Mouse (Mus musculus) hindlimb bud, embryonic 11.5 days (tissue): ENCODE measurements around the gene Rad17.

Source experiments
- DNase-seq: peaks from one replicate; pipeline ENCODE4 v3.0.0-alpha.2; 2012; ENCODE audit warnings: low read depth, low spot score; ENCODE audit errors: extremely low spot score

Gene Rad17

GRCm38 (mm10) chr13:100650550-100651438, at the start of gene Rad17, which contains the start of gene Ak6:
Gene Rad17 (minus strand): TSS chr13:100651051.
Gene Ak6 (plus strand): TSS chr13:100650979.
- no peak for DNase-seq

DNA sequence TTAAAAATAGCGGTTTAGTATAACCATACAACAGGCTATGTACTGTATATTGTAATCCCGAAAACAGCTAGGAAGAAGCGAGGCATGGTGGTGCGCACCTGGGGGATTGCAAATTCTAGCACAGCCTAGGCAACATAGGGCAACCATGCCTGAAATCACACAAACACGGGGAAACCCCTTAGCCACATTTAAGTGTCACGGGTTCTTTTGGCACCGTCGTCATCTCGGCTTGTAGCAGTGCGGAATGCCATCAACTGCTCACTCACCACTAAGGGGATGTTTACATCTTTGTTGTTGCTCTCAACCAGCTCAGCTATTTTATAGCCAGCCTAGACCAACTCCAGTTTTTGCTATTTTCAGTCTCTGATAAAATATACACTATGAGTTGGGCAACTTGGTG, 48.0 kb upstream of the Rad17 start:
- DNase-seq = no peak

DNA sequence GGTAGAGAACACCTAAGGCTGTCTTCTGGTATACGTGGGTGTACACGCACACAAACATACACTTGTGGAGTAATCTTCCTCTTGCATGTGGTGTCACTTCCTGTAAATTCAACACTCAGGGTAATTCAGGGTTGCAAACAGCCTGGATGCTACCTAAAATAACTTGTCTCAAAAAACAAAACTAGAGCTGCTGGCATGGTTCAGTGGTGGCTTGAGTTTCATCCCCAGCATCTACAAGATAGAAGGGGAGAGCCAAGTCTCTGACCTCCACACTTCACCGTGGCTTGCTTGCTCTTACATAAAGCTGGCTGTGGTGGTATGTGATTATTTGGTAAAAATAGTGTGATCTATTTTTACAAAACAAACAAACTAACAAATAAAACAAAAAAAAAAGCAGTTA, 46.7 kb upstream of the Rad17 start:
- no peak for DNase-seq

DNA sequence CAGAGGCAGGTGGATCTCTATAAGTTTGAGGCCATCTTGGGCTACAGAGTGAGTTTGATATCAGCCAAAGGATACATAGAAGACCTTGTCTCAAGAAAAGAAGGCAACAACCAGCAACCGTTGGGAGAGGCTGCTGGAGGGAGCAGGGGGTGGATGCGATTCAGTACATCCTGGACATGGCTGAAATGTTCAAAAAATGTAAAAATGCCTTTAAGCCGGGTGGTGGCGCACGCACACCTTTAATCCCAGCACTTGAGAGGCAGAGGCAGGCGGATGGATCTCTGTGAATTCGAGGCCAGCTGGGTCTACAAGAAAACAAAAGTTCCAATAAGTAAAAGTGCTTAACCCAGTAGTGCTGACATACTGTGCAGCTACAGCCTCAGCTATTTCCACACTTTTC, 36.7 kb upstream of the Rad17 start:
- no peak for DNase-seq

GRCm38 (mm10) chr13:100684355-100684754, 33.5 kb upstream of the Rad17 start:
- DNase-seq = no peak

- DNase-seq = no peak
Observed at GRCm38 (mm10) chr13:100682837-100683236, 32.0 kb upstream of the Rad17 start.

GRCm38 (mm10) chr13:100681615-100682014, 30.8 kb upstream of the Rad17 start:
- DNase-seq = no peak

GRCm38 (mm10) chr13:100675936-100676635, 25.2 kb upstream of the Rad17 start:
- no peak for DNase-seq

DNA sequence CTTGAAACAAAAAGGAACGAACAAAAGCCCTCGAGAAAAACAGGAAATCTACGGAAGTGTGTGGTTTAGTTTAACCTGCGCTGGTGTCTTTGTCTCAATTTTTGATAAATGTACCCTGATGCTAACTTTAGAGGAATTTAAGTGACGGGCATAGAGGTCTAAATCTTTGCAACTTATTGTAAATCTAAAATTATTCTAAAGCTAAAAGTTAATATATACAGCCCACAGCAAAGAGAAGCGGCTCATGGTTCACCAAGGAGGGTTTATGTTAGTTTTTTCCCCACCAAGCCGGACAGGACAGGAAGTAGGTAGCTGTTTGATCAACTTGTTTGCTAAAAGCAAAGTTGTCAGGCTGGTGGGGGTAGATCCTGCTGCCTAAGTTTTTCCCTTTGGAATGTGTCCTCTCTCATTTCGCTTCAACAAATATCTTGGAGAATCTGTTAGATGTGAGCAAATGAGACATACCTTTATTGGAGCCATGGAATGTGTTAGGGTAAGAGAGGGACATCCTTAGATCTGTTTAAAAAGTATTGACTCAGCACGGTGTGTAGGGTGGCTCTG, 19.4 kb upstream of the Rad17 start:
- DNase-seq = no peak

GRCm38 (mm10) chr13:100669291-100670022, 18.6 kb upstream of the Rad17 start, which contains the start of gene Ccdc125:
Gene Ccdc125 (plus strand): TSS chr13:100669717.
- DNase-seq = no peak

DNA sequence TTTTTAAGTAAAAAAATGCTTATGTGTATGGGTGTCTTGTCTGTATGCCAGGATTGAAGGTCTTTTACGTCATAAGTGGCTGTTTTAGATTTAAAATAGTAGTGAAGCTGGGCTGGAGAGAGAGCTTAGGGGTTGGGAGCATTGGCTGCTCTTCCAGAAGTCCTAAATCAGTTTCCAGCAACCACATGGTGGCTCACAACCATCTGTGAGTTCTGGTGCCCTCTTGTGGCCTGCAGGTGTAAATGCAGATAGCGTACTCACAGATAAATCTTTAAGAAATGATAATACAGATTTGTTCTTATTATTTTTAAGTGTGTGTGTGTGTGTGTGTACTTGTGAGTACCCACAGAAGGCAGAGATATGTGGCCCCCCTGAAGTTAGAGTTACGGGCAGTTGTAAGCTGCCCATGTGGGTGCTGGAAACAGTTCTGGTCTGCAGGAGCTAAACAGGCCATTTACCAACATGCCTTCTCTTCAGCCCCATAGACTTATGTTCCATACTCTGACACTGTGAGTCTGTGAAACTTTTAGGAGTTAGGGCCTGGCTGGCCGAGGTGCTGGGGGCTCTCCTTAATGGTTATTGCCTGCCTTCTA, 9.1 kb upstream of the Rad17 start:
- no peak for DNase-seq

DNA sequence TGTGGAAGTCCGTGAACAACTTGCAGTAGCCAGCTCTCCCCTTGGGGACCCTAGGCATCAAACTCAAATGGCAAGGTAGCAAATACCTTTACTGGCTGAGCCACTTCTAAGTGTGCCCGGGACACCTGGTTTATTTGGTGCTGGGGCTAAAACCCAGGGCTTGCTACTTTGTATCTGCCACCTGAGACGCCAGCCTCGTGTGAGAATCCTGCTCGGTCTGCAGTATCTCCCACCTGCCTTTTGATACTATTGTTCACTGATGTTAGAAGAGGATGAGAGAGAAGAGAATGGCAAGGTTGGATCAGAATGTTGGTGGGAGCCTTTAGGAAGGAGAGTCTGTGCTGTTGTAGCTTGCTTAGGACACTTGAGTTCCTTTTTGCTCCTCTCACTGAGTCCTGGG, 7.2 kb upstream of the Rad17 start:
- no peak for DNase-seq

GRCm38 (mm10) chr13:100651439-100652186, 762 bp upstream of the Rad17 start, which contains the start of gene Taf9:
Gene Taf9 (plus strand): TSS chr13:100651579.
- no peak for DNase-seq

GRCm38 (mm10) chr13:100648223-100648622, 2.6 kb downstream of the Rad17 start:
- no peak for DNase-seq

DNA sequence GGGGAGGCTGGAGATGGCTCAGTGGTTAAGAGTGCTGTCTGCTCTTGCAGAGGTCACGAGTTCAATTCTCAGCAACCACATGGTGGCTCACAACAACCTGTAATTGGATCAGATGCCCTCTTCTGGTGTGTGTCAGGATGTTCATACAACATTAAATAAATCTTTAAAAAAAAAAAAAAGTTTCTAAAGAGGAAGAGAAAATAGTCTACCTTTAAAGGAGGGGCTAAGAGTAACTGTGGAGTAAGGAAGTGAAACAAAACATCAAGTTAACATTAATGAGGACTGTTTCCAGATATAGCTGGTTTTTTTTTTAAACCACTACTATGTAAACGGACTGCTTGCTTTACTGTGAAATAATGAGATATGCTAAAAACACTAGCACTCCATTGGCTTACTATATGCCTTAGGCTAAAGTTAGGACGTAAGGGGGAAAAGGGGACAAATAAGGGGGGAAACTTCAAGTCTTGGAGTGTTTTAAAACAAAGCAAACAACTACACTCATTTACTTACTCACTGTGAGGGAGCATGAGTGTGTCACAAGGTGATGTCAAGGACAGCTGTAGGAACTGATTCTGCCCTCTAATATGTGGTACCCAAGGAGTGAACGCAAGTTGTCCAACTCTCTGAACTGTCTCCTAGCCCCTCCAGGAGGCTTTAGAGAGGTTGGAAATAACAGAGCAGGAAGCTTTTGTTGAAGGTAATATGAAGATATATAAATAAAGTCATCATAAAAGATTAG, 8.2 kb downstream of the Rad17 start:
- no peak for DNase-seq

- no peak for DNase-seq
Observed at GRCm38 (mm10) chr13:100634106-100634691, 16.7 kb downstream of the Rad17 start.

DNA sequence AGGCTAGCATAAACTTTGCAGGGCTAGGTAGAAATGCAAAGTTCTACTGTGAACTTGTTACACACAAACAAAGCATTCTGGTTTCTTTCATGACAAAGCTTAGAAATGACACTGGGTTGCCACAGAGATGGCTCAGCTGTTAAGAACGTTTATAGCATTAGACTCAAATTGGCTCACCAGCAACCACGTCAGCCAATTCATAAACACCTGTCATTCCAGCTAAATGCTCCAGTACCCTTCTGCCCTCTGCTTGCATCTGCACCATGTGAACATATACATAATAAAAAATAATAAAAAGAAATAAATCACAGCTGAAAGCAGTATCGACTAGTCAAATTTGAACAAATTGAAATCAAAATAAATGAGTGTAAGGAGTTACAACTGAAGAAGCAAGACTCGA, 28.6 kb downstream of the Rad17 start:
- DNase-seq = no peak

DNA sequence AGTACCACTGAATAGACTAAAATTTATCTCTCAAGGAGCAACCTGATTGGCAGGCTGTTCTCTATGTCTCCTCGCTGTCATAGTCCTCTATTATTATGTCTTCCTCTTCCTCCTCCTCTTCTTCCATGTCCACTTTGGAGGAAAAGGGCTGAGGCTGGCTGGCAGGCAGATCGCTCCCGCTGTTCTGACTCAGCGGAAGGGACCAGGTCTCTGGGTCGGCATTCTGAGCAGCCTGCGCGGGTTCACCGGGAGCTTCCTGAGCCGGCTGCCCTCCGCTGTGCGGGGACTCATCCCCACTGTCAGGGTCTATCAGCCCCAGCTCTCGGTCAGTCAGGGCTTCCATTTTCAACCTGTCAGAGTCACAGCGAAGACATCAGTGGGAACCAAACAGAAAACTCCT, 33.3 kb downstream of the Rad17 start:
- no peak for DNase-seq
